Mouse (Mus musculus) heart, adult 2 months (tissue): ENCODE data around the gene Tmem91. TPM values are rescaled to one million over a fixed set of nuclear protein-coding genes. Genes with fewer than 3 reads are reported as not detected.
A peak's percentile ranks its signal among the peaks of the same experiment; 100 is the strongest.

ENCODE experiments used
- DNase-seq, 2 experiments: peaks; one replicate each; pipeline ENCODE4 v3.0.0; 2021
- H3K27ac ChIP-seq: fragments of 200-600 bp; 2 replicates; pipeline ENCODE4 v1.8.1; 2022
- H3K27me3 ChIP-seq: fragments of 200-500 bp; 2 replicates; pipeline ENCODE4 v1.6.1; 2012; ENCODE audit warnings: mild to moderate bottlenecking, low read length, inconsistent platforms, mixed read lengths; ENCODE audit not compliant: control insufficient read depth, insufficient read depth
- H3K36me3 ChIP-seq: fragments of 200-500 bp; 2 replicates; pipeline ENCODE4 v1.6.1; 2012; ENCODE audit warnings: low read length, inconsistent platforms; ENCODE audit not compliant: control insufficient read depth, insufficient read depth
- H3K4me1 ChIP-seq: fragments of 200-500 bp; 2 replicates; pipeline ENCODE4 v1.6.1; 2011; ENCODE audit warnings: low read length; ENCODE audit not compliant: control insufficient read depth, insufficient read depth
- H3K4me3 ChIP-seq: fragments of 200-600 bp; 2 replicates; pipeline ENCODE4 v1.8.1; 2022
- H3K79me2 ChIP-seq: fragments of 200-500 bp; replicated peaks from 2 replicates; pipeline ENCODE4 v1.6.1; 2012; ENCODE audit warnings: mild to moderate bottlenecking, inconsistent platforms, low read length, moderate library complexity, mixed read lengths; ENCODE audit not compliant: control insufficient read depth, insufficient read depth
- H3K9ac ChIP-seq: fragments of 200-500 bp; 2 replicates; pipeline ENCODE4 v1.6.1; 2012; ENCODE audit warnings: low read depth, mild to moderate bottlenecking, control low read depth, inconsistent platforms, low read length, mixed read lengths
- CTCF ChIP-seq: fragments of 200-600 bp; IDR thresholded peaks from 2 replicates; pipeline ENCODE4 v1.8.1; 2022; ENCODE audit warnings: antibody characterized with exemption, mild to moderate bottlenecking, moderate library complexity
- EP300 ChIP-seq: fragments of 200-500 bp; IDR thresholded peaks from 2 replicates; pipeline ENCODE4 v1.6.1; 2011; ENCODE audit warnings: low read depth, low read length, control low read depth; ENCODE audit not compliant: insufficient read depth
- POLR2A ChIP-seq: fragments of 200-500 bp; IDR thresholded peaks from 2 replicates; pipeline ENCODE4 v1.6.1; 2011; ENCODE audit warnings: mild to moderate bottlenecking, low read depth, low read length, control low read depth; ENCODE audit not compliant: insufficient read depth
- WGBS: fragments of 180-500 bp; shearing (Covaris S2); methylation state at CpG from one replicate; pipeline ENCODE4 v1.1.7; 2018; 5-methylcytosine and 5-hydroxymethylcytosine counted together
- intact Hi-C: fragments of 180-260 bp; cut with DNase I; formaldehyde crosslinking; loops from one replicate; pipeline ENCODE4 v1.15.1; 2025
- polyA plus RNA-seq: library from polyadenylated mRNA; depleted of rRNA; stranded (reverse); fragments of >200 nt; gene quantifications from 2 replicates; pipeline ENCODE4 v1.2.3, GENCODE M21; 2012
- total RNA-seq, 2 experiments: library from RNA; stranded (reverse); gene quantifications; 2 replicates each; pipeline ENCODE4 v1.2.3; 2021

Tmem91 gene
- total and polyA plus RNA-seq, 3 experiments: not detected

DNA sequence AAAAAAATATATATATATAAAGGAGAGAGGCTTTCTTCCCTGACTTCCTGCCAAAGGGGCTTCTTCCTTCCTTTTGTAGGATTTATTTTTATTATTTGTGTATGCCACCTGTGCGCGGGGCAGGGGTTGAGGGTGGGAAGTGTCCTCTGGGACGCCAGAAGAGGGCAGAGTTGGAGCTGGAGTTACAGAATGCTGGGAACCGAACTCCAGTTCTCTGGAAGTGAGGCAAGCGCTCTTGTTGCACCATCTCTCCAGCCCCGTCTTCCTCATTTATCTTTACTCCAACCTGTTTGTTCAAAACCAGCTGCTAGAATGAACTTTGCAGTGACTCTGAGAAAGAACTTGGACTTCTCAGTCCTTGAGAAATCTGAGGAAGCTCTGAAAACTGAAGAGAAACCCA lies 5.0 kb upstream of the Tmem91 start:
- H3K27me3 ChIP-seq: no peaks in the 10 kb centered on the region
- no peaks in the 10 kb centered on the region for H3K79me2 ChIP-seq
- intact Hi-C loops: no loop called here
- H3K27ac ChIP-seq: peak overlapping the region; percentile 96
- peak overlapping the region; percentile 88 for H3K4me3 ChIP-seq
- DNase-seq: peak in 1 of 2 experiments; percentile 27
- H3K4me1 ChIP-seq: peaks cover 2% of the 10 kb centered on the region; the same call in 1 of the 2 replicates
- 8% methylated on average over 6 of the region's 6 CpGs for WGBS
- TF ChIP-seq POLR2A (no peak), CTCF (peak; percentile 51)
- H3K9ac ChIP-seq: no peak overlapping the region
- no peaks in the 10 kb centered on the region for H3K36me3 ChIP-seq

- Histone ChIP-seq H3K79me2 (no peaks in the 10 kb centered on the region), H3K36me3 (no peaks in the 10 kb centered on the region), H3K27ac (no peak overlapping the region), H3K4me3 (no peak overlapping the region), H3K27me3 (no peaks in the 10 kb centered on the region; the same call in 1 of the 2 replicates), H3K4me1 (peaks cover 4% of the 10 kb centered on the region; the same call in 1 of the 2 replicates), H3K9ac (no peak overlapping the region)
- WGBS: 82% methylated on average over 7 of the region's 7 CpGs
- intact Hi-C loops: loop anchor here (2.0 kb wide), 1 partner anchor 16 kb away; no protein-coding TSS in a partner anchor
- no peak for DNase-seq
- no peak for TF ChIP-seq POLR2A
- no peak for TF ChIP-seq EP300
- no peak for TF ChIP-seq CTCF
Observed at GRCm38 (mm10) chr7:25677013-25677412, 2.0 kb upstream of the Tmem91 start.

DNA sequence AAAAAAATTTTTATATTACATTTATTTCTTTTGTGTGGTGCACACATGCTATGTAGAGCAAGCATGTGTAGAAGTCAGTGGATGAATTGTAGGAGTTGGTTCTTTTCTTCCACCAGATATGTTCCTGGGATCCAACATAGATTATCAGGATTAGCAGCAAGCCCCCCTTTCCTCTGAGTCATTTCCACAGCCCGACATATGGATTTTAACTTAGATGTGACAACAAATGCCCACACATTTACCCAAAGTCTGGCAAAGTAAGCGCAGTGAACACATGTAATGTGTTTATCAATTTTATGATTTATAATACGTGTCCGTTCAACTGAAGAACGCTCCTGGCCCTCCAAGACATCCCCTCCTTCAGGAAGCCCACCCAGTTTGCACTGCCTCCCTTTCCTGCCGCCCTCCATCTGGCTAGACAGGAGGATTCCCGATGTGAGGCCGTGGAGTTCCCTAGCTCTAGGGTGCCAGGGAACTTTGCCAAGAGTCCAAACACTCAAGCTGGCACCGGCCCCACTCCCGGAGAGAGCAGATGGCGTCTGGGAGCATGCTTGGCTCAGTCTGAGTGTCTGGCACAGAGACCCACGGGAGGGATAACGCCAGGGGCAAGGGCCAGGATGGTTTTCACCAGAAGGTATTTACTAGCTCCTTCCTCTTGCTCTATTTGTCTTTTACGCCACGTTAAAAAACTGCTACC lies 1.3 kb upstream of the Tmem91 start:
- TF ChIP-seq EP300 (peak; percentile 29; the same call in 1 of the 2 replicates), CTCF (no peak), POLR2A (no peak)
- Histone ChIP-seq H3K79me2 (no peaks in the 10 kb centered on the region), H3K27ac (no peak overlapping the region; the same call in 1 of the 2 replicates), H3K36me3 (no peaks in the 10 kb centered on the region), H3K27me3 (no peaks in the 10 kb centered on the region; the same call in 1 of the 2 replicates), H3K9ac (no peak overlapping the region), H3K4me3 (no peak overlapping the region), H3K4me1 (peaks cover 2% of the 10 kb centered on the region; the same call in 1 of the 2 replicates)
- intact Hi-C loops: loop anchor here (2.0 kb wide), 1 partner anchor 15 kb away; no protein-coding TSS in a partner anchor
- peak; percentile 80 to 87 for DNase-seq
- 16% methylated on average over 15 of the region's 15 CpGs for WGBS

GRCm38 (mm10) chr7:25675405-25675804 lies 439 bp upstream of the Tmem91 start:
- 48% methylated on average over 6 of the region's 6 CpGs for WGBS
- TF ChIP-seq POLR2A (no peak), EP300 (no peak), CTCF (no peak)
- no peak for DNase-seq
- no peaks in the 10 kb centered on the region for H3K36me3 ChIP-seq
- H3K4me3 ChIP-seq: no peak overlapping the region
- intact Hi-C loops: no loop called here
- no peak overlapping the region for H3K9ac ChIP-seq
- no peaks in the 10 kb centered on the region; the same call in 1 of the 2 replicates for H3K27me3 ChIP-seq
- H3K79me2 ChIP-seq: no peaks in the 10 kb centered on the region
- H3K27ac ChIP-seq: no peak overlapping the region
- peaks cover 2% of the 10 kb centered on the region; the same call in 1 of the 2 replicates for H3K4me1 ChIP-seq

DNA sequence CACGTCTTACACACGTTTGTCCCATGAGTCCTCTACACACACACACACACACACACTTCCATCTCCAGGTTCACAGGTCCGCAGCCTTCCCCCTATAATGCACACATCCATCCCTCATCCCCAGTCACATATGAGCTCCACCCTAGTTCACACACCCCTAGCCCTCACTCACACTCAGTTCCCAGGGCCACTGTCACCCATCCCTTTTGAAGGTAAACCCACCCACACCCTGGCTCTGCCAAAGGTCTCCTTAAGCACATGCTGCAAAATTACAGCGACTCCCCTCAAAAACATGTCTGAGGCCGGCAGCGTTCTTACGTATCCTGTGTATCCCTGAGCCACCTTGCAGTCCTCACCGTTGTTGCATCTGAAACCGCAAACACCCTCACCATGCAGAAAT lies 669 bp downstream of the Tmem91 start:
- DNase-seq: no peak

DNA sequence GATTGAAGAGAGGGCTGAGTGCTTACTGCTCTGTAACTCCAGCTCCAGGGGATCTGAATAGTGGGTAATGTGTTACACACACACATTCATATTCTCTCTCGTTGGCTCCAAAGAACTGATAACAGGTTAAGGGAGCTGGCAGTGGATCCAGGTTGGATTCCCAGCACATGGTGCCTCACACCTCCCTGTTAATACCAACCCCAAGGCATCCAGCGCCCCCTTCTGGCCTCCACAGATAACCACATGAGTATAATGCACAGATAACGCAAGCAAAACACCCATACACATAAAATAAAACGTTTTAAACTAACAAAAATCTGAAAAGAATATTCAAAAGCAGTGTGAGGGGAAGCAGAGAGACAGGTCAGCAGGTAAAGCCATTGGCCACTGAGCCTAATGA lies 2.5 kb downstream of the Tmem91 start:
- WGBS: 47% methylated on average over 4 of the region's 4 CpGs

More for the DNA sequence above, 669 bp downstream of the Tmem91 start:
- H3K9ac ChIP-seq: no peak overlapping the region
- H3K4me1 ChIP-seq: peaks cover 2% of the 10 kb centered on the region; the same call in 1 of the 2 replicates
- H3K79me2 ChIP-seq: no peaks in the 10 kb centered on the region
- no peak for TF ChIP-seq EP300
- no peak for TF ChIP-seq CTCF
- TF ChIP-seq POLR2A: no peak
- H3K4me3 ChIP-seq: no peak overlapping the region
- no peak overlapping the region for H3K27ac ChIP-seq
- intact Hi-C loops: no loop called here
- WGBS: 21% methylated on average over 9 of the region's 9 CpGs
- H3K36me3 ChIP-seq: no peaks in the 10 kb centered on the region
- H3K27me3 ChIP-seq: no peaks in the 10 kb centered on the region; the same call in 1 of the 2 replicates

More for the DNA sequence above, 2.5 kb downstream of the Tmem91 start:
- H3K4me1 ChIP-seq: peaks cover 2% of the 10 kb centered on the region; the same call in 1 of the 2 replicates
- H3K36me3 ChIP-seq: no peaks in the 10 kb centered on the region
- no peak for DNase-seq
- no peak overlapping the region for H3K4me3 ChIP-seq
- H3K27ac ChIP-seq: no peak overlapping the region
- H3K79me2 ChIP-seq: no peaks in the 10 kb centered on the region
- intact Hi-C loops: no loop called here
- no peak for TF ChIP-seq EP300
- TF ChIP-seq CTCF: peak; percentile 26
- H3K9ac ChIP-seq: no peak overlapping the region
- no peaks in the 10 kb centered on the region; the same call in 1 of the 2 replicates for H3K27me3 ChIP-seq
